Mouse (Mus musculus): ENCODE measurements at regions not wholly inside any gene's neighbourhood (a gene's known extent, or its start where the extent isn't known, plus 50 kb on each side); places are given as distances from the start of the nearest gene placed in this dataset.

DNA sequence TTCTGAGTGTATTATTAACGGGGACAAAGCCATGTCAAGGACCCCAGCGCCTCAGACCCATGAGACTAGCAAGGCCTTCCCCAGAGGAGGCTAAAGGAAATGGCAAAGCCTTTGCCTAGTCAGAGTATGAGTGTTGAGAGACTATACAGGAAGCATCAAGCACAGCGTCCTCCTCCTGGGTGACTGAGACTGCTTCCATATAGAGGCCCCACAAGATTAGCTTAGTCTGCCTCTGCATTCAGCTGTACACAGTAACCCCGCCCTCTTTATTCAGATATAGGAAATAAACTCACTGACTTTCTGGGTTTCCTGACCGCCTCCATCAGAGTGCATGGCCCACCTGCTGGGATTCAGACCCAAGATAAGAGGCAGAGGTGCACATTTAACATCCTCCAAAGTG, 192.8 kb upstream of the Hes1 start:
- no peak for DNase-seq (ENCODE audit: low spot score)

DNA sequence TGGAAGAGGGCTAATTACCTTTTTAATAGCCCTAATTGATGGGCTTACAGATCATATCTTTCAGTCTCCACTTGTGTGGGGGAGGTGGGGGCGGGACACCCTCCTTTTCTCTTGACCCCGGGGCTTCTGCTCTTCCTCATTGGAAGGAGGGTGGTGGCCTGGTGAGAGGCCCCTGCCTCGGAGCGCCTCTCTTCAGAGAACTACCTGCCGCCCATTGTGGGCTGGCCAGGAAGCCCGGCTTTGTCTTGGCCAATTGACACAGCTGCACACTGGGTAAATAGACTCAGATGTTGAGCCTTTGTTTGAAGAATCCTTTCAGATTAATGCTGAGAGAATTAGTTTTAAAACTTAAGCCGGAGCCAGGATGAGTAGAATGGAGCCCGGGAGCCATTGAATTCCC, 188.0 kb upstream of the Hes1 start:
- no peak for DNase-seq (ENCODE audit: low spot score)

DNA sequence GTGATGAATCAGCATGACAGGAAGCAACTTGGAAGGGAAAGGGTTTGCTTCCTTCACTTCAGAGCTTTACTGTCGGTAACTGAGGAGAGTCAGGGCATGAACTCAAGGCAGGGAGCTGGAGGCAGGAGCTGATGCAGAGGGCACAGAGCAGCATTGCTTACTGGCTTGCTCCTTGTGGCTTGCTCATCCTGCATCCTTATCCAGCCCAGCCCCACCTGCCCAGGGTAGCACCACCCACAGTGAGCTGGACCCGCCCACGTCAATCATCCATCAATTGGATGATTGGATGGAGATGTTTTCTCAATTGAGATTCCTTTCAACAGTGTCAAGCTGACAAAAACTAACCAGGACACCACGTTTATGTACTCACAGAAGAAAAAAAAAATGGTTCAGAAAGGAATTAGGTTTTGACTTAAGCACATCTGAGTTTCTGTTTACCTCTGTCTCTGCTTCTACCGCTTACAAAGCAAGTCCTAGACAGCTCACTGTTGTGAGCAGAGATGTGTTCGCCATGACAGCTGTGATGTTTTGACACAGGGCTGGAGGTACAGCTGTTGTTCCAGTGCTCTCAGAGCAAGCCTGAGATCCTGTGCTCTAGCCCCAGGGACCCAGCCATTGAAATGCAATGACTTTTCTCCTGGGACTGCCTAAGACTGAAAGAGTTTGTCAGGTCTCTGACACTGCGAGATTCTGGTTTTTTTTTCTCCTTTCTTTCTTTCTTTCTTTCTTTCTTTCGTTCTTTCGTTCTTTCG, 186.6 kb upstream of the Hes1 start:
- DNase-seq (ENCODE audit: low spot score): no peak

DNA sequence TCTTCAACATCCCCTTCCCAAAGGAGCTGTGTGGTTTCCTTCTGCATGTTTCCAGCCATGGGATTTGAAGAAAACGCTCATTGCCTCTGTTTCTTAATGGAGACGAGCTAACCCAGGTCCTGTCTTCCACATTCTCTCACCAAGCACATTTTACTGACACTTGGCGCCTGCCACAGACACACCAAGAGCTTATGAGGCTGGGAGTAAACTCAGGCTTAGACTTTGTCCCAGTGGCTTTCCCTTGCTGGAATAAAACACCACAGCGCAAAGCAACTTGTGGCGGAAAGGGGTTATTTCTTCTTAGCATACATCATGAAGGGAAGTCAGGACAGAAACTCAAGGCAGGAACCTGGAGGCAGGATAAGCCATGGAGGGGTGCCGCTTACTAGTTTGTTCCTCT, 184.5 kb upstream of the Hes1 start:
- DNase-seq (ENCODE audit: low spot score): no peak

DNA sequence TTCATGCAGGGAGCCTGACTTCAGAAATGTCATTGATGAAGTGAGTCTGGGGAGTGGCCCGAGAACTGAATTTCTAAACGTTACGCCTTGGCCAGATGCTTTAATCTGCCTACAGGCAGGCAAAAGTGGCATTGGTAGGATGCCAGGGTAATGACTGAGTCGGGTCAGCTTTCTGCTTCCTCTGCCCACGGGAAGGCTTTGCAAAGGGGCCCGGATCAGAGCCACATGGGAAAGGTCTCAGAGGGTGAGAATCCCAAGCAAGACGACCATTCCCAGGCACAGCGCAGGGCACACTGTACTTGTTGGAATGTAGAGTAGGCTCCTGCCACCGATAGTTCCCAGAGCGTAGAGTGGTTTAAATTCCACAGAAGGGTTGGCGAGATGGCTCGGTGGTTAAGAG, 182.7 kb upstream of the Hes1 start:
- no peak for DNase-seq (ENCODE audit: low spot score)

DNA sequence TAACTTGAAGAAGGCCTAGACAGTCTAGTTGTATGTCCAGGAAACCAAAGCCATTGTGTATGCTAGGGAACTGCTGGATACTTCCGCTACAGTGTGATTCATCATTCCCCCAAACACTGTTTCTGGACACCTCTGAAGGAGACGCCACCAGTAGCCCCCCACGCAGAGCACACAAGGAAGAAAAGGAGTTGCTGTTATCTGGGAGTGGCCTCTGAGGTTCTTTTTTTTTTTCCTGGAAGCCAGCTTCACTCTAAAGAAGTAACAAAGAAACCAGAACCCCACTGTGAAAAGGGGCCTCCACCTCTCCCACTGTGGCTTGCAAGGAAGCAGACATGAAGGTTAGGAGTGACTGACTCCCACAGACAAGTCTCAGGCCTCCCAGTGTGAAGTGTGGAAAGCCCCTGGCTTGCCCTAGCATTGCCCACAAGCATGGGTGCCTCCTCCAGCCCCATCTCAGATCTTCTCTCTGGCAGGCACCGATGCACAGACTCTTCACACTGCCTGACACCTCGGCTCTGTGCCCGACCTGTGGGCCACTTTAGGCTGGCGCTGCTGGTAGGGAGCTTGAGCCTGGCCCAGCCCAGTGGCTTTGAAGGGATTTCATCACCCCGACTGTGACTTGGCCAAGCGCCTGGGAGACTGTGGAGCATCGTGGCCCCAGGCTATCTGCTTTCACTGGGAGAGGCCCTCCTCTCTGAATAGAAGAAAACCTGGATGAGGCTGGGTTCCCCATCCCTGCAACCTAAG, 181.8 kb upstream of the Hes1 start:
- DNase-seq (ENCODE audit: low spot score): peak; percentile 63

DNA sequence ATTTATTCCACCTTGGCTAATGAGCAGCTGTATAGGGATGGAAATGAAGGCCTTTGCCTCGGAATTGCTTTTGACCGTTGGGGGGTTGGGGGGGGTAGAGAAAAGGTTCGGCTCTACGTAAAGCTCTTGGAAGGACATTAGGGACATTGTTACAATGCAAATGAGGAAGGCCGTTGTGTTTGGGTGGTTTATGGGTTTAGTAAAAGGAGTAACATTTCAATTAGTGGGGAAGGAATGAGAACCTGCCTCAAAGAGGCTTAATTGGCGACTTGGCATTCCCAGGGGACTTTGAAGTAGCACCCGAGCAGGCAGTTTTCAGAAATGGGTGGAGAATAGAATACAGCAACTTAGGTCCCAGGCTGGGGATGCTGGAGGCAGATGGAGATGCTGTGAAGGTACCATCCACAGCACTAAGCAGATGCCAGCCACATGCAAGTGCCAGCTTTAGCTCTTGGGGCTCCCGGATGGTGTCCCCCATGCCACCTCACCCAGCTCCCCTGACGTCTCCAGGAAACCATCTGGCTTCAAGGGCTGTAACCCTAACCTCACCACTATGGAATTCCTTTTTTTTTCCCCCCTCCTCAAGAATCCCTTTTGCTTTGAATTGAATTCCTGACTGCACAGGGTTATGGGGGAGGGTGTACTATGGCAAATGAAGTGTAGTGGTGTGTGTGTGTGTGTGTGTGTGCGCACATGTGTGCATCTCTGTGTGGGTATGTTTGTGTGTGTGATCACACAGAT, 180.8 kb upstream of the Hes1 start:
- DNase-seq (ENCODE audit: low spot score): no peak

DNA sequence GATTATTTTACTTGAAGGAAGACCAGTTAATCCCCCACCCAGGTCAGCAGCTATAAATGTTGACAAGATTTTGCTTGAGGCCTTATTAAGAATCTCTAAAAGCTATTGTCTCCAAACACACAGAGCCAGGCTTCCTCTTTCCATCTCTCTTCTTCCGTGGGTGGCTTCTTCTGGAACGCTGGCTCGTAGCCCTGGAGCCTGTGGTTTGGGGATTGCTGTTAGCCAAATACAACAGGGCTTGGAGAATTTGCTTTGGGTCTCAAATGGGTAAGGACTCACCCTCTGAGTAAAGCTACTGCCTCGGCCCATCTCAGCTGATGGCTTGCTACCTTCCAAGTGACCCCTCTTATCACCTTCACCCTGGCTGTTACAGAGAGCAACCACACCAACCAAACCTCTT, 179.3 kb upstream of the Hes1 start:
- DNase-seq (ENCODE audit: low spot score): no peak

DNA sequence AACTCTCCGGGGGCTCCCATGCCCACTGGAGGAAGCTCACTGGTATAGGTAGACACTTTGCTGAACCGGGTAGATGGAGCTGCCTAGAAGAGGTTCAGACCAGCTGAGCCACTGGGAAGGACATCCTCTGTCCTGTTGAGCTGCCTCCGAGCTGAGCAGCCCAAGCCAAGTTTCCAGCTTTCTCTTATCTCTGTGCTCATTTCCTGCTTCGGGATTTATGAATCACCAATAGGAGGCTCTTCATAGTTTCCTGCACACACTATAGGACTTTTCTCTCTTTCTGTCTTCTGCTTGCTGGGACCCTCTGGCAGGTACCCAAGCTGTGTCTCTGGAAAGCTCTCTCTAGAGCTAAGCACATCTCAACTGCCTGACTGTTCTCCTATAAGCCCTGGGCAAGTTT, 177.4 kb upstream of the Hes1 start:
- no peak for DNase-seq (ENCODE audit: low spot score)

DNA sequence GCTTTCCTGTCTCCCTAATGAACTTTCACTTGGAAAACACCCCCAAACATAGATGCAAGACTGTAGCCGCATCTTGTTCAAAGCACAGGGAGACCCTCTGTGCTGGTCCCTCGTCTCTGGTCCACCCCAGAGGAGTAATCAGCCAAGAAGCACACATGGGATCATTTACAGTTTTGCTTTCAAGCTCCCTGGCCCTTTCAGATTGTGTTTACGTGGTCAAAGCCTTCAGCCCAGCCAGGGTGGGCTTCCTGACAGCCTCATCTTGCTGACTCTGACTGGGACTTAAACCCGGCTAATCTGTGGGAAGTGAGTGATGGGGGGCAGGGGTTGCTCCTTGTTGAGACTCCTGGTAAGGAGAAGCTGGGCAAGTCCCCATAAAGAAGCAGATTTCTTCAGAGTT, 174.8 kb upstream of the Hes1 start:
- DNase-seq (ENCODE audit: low spot score): no peak

DNA sequence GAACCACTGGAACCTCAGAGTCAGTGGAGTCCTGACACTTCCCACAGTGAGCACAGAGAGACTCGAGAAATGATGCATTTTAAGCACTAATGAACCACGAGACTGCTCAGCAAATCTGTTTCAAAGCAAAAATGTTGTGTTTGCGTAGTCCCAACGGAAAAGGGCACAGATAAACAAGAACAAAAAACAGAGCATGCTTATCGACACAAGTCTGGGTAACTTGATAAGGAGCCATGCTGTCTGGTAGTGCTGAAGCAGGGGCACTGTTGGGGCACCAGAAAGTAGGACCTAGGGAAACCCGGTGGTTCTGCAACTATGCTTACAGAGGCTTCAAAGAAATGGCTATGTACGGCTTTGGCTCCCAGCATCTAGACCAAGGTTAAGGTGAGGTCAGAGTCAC, 172.7 kb upstream of the Hes1 start:
- DNase-seq (ENCODE audit: low spot score): no peak

DNA sequence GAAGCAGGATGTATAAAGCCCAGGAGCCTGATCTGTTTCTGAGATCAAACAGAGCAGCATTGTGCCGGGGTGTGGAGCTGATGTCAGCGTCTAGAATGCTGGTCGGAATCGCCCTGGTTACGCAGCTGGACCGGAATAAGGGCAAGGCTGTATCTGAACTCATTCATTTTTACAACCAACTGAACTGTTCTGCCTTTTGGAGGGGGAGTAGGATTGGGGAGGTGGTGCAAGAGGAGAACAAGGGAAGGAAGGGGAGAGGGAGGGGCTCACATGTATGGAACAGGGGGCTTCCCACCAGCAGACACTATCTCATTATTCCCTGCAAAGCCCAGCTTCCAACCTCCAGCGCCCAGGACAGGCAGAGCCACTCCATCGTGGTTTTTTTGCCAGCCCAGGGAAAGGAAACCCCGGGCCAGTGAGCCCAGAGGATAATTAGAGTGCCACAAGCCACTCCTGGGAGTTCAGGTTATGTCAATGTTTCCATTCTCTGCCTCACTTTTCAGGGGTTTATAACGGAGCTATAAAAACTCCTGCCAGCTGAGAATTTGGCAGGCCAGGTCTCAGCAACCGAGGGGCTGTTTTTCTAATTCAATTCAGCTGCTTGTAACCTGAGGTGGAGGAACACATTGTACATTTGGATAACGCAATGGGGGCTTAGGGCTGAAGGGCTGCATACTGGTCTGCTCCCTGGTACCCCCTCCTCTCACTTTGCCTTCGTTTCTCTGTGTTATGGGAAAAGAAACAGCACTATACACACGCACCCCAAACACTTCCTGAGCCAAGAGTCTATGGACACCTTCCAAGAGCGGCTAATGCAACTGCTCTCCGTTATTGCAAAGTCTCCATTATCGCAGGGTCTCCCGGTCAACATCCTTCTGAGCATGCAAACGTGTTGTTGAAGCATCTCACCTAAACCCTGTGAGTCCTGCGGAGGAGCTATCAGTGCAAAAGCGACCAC, 170.0 kb upstream of the Hes1 start:
- no peak for DNase-seq (ENCODE audit: low spot score)

DNA sequence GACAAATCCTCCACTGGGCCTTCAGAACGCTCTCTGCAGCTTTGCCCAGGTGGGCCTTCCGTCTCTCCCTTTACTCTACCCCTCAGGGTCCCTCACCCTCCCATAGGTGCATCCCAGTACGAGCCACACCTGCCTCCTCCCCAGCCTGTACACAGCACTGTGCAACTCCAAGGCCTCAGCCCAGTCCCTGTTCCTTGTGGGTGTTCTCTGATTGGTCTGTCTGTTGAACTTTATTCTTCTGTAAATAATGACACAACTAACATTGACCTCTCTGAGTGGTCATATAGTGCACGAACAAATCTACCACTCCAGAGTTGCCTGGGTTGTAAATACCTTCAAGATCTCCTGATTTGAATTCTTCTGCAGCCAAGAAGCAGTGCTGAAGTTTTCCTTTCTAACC, 167.8 kb upstream of the Hes1 start:
- DNase-seq (ENCODE audit: low spot score): no peak

DNA sequence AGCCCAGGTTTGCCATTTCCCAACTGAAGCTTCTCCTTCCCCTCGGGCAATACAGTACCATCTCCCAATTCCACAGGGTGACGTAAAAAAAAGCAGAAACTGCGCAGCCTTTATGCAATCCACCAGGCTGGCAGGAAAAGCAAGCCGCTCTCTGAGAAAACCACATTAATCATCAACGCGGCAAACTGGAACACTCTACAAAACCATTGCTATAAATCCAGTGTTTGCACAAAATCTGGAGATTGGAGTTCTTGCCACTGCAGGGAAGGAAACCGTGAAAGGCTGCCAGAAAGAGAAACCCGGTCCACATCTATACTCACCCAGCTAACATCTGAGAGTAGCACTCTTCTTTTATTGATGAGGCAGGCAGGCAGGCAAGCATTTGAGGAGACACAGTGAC, 160.7 kb upstream of the Hes1 start:
- DNase-seq (ENCODE audit: low spot score): no peak

DNA sequence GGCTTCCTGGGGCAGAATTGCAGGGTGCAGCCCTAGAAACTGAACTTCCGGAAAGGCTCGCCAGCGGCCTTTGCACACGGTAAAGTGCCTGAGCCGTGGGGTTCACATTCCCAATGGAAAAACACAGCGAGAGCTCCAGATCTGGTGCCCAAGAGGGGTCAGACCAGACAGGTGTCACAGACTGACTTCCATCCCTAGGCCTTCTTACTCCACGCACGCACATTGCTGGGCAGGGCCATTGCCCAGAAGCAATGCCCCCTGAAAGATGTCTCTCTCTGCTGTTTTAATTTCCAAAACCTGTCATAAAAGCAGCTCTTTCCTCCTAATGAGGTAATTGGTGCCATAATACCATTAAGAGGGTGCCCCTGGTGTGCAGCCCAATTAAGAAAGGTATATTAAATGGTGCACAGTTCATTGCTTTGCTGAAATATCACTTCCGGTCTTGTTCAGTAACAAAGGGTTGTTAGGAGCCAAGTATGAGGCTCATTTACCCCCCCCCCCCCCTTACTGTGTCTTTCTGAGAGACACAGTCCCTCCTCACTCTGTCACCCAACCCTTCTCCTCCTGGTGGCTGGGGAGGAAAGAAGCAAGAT, 159.9 kb upstream of the Hes1 start:
- no peak for DNase-seq (ENCODE audit: low spot score)

DNA sequence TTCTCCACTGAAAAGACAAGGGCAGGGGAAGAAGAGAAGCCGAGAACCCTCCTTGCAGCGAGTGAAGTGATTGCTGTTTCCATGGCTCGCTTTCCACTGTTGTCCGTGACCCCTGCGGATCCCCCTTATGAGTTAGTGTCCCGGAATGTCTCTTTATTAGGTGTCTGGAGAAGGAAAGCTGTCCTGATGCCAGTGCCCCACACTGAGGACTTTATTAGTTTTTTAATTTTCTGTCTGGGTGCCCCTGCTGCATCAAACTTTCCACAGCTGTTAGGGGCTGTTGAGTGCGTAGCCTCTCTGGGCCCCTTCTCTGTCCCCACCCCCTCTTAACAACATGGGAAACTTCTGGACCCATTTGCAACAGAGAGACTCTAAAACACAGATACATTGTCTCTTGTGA, 156.9 kb upstream of the Hes1 start:
- DNase-seq (ENCODE audit: low spot score): no peak

DNA sequence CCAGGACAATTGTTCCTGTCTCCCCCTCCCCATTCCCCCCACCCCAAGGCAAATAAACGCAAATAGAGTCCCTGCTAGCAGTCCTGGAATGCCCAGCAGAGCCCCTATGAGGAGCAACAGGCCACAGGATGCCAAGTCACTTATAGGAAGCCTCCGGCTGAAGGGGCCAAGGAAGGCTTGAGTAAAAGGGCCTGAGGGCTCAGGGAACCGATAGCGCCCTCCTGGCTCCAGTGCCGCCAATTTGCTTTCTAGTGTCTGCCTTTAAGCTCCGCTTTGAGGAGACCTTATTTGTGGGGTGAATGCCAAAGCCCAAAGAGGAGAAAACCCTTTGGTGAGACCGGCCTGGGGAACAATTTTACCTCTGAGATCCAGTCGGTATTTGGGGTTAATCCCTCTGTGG, 156.2 kb upstream of the Hes1 start:
- DNase-seq (ENCODE audit: low spot score): no peak

DNA sequence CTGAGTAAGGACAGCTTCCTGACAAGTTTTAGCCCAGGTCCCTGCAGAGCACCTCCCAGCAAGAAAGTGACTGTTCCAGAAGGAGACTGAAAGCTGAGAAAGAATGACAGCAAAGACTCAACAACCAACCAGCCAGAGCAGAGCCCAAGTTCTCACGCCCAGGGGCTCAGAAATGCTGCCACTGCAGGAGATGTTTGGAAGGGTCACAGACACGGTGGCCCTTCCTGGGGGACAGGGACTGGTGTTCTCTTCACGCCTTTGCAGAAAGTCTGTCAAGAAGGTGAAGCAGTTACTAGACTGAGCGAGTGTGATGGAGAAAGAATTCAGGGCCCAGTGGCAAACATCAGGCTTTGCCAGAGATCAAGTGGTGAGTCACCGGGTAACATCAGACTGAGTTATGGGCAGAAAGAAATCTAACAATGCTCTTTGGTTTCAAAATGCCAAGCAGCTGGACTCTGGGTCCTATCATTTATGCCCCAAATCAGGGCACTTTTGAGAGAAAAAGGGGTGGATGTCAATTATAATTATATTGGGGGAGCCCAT, 154.2 kb upstream of the Hes1 start:
- no peak for DNase-seq (ENCODE audit: low spot score)

DNA sequence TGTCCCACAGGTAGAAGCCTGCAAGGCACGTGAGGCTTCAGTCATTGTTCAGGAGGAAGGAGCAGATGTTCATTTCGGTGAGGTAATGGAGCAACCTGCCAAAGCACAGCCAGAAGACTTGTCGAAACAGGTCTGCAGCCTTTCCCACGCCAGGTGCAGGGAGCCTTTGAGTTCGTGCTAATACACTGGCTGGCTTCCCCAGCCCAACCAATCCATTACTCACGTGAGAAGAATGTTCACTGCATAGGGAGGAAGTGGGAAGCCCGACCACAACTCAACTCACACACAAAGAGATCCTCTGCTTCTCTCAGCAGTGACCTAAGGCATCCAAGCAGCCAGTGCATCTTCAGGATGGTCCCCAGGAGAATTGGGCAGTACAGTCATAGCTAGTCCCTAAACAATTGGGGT, 153.0 kb upstream of the Hes1 start:
- no peak for DNase-seq (ENCODE audit: low spot score)

DNA sequence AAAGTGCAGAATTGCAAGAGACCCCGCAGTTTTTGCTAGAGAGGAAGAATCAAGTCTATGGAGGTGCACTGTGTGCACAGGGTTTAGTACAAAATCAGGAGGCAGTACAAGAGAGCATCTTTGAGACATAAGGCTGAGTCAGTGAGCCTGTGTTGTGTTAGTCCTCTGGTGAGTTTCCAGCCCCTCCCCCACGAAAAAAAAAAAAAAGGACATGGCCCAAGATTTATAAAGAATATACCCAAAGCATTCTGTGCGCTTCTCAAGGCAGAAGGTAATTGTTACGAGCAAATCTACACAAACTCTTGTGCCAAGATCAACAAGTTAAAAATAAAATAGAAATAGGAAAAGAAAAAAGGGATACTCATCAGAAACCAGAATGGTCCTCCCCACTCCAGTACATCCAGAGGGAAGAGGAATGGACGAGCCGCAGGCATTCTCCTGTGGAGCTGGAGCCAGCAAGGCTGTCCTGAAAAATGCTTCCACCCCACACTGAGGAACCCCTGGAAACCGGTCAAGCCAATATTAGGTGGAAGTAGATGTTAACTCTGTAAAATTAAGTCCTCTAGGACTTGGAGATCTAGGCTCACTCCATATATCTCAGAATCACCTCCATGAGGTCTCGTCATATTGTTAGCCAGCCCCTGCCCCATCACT, 150.7 kb upstream of the Hes1 start:
- DNase-seq (ENCODE audit: low spot score): no peak

DNA sequence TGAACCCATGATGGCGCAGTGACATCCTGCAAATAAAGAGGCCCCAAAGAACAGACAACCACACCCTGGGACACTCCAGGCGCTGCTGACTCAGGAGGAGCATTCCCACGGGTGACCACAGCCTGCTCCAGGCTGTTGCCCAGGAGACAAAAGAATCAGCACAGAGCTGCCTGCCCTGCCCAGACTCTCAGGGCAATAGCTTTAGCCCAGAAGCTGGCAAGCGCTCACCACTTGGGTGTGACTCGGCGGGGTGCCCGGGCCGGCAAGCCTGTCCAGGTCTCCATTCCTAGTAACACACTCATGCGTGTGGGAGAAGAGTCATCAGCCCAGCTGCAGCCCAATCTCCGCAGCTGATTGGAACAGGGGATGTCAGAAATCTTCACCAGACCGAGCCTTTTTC, 148.8 kb upstream of the Hes1 start:
- DNase-seq (ENCODE audit: low spot score): peak; percentile 75

Data from ovary, postnatal 36 days (tissue).